7 mouse cellular contexts compared by ENCODE assay signal in genomic region chr14:30888271-30888732, GRCm38 (mm10). TPM values are rescaled to one million over a fixed set of nuclear protein-coding genes. Genes with fewer than 3 reads are reported as not detected.
DNase-seq lines count a peak whose midpoint lies in the region; TF ChIP-seq lines count a peak whose summit lies in the region.

No protein-coding gene starts in this region.

- H3K36me3 ChIP-seq in C2C12 (ENCODE audit: control insufficient read depth, insufficient read depth): no peaks in the 10 kb centered on the region
- peaks cover 37% of the 10 kb centered on the region for H3K36me3 ChIP-seq in liver, adult 2 months (ENCODE audit: control insufficient read depth, insufficient read depth, low read length)
- H3K36me3 ChIP-seq in splenic B cell, adult 2 months (ENCODE audit: control insufficient read depth, insufficient read depth, low read length, poor library complexity, severe bottlenecking): no peaks in the 10 kb centered on the region

- peak; percentile 64 for DNase-seq in 416B (ENCODE audit: low read depth)
- DNase-seq in cerebellum, postnatal 10 days: peak; percentile 49 to 59
- DNase-seq in heart, postnatal 10 days: peak; percentile 55 to 70
- peak; percentile 95 for DNase-seq in liver, adult 2 months (ENCODE audit: extremely low read depth, low read depth, low spot score)
- DNase-seq in splenic B cell, adult 2 months (ENCODE audit: low read depth, low spot score): peak; percentile 7
- DNase-seq in left cerebral cortex, adult 8-10 months (ENCODE audit: low spot score in 2 of 2): no peak

- H3K79me3 ChIP-seq in C2C12 (ENCODE audit: low read depth): no peaks in the 10 kb centered on the region

- no peaks in the 10 kb centered on the region for H3K79me2 ChIP-seq in C2C12 (ENCODE audit: control insufficient read depth, insufficient read depth)
- H3K79me2 ChIP-seq in liver, adult 2 months (ENCODE audit: control insufficient read depth, insufficient read depth, low read length): peaks cover 6% of the 10 kb centered on the region; the same call in 1 of the 2 replicates

- intact Hi-C loops in heart, postnatal 10 days (cut with DNase I): no loop called here

- peak; percentile 68; the same call in 1 of the 2 replicates for TF ChIP-seq POLR2A in liver, adult 2 months (IDR thresholded peaks at IDR 0.05; ENCODE audit: extremely low read depth, insufficient read depth, low read length)

- peak overlapping the region; percentile 93 for H3K9ac ChIP-seq in liver, adult 2 months (ENCODE audit: low read depth, low read length)

- TF ChIP-seq CTCF in C2C12 (IDR thresholded peaks at IDR 0.05; ENCODE audit: control insufficient read depth, insufficient read depth, insufficient read length): no peak
- peak; percentile 79 for TF ChIP-seq CTCF in liver, adult 2 months (IDR thresholded peaks at IDR 0.05; ENCODE audit: low read depth, low read length)

- peak overlapping the region; percentile 99 for H3K27ac ChIP-seq in liver, adult 2 months (replicated peaks; ENCODE audit: insufficient read depth, low read depth, low read length)

- WGBS in liver, adult 2 months: 3% methylated on average over 8 of the region's 9 CpGs

- no peak overlapping the region for H3ac ChIP-seq in C2C12 (ENCODE audit: control insufficient read depth, insufficient read length, low read depth)

- no peaks in the 10 kb centered on the region for H3K27me3 ChIP-seq in C2C12 (ENCODE audit: control insufficient read depth, insufficient read depth, insufficient read length)
- no peaks in the 10 kb centered on the region for H3K27me3 ChIP-seq in liver, adult 2 months (ENCODE audit: control insufficient read depth, insufficient read depth, low read length)
- H3K27me3 ChIP-seq in splenic B cell, adult 2 months (ENCODE audit: control insufficient read depth, insufficient read depth, low read length, poor library complexity, severe bottlenecking): no peaks in the 10 kb centered on the region

- H3K4me3 ChIP-seq in C2C12 (ENCODE audit: insufficient read depth, poor library complexity, severe bottlenecking): no peak overlapping the region
- peak overlapping the region; percentile 77 for H3K4me3 ChIP-seq in liver, adult 2 months (ENCODE audit: insufficient read depth, low read depth, low read length)

- H3K4me1 ChIP-seq in liver, adult 2 months (ENCODE audit: control insufficient read depth, insufficient read depth, low read length): peaks cover 18% of the 10 kb centered on the region

TF ChIP-seq in C2C12, 6 proteins besides CTCF, POLR2A, EP300 and RAD21:
- TF ChIP-seq CEBPB (IDR thresholded peaks at IDR 0.05; ENCODE audit: low read depth) (peak; percentile 26), FOSL1 (IDR thresholded peaks at IDR 0.05; ENCODE audit: insufficient read depth, low read length, poor library complexity, severe bottlenecking) (no peak)

RNA-seq across cellular contexts. Expression of gene Itih4, which starts 2.0 kb away (rescaled TPM):
- 0.11 TPM for polyA plus RNA-seq in C2C12 (2012; fragmentation: generic; extraction: Trizol)
- 1 to 10 TPM; 3.2 to 4.4 TPM for total RNA-seq in heart, postnatal 10 days (2021)
- total RNA-seq in liver, adult 2 months (2014; rRNA removed): 1,004 and 1,280 TPM in 2 replicates
- 1,016 and 1,052 TPM in 2 replicates for polyA plus RNA-seq in liver, adult 2 months (2012; rRNA removed)
- under 1 TPM in 2 of 4 experiments, not detected in 2; 0.16 to 0.35 TPM for total RNA-seq in left cerebral cortex, adult 8-10 months (2022)

RNA-seq across cellular contexts. Expression of gene Mustn1, which starts 9.3 kb away (rescaled TPM):
- 10.3 TPM for polyA plus RNA-seq in C2C12 (2012; fragmentation: generic; extraction: Trizol)
- 10 to 100 TPM; 12.7 to 13.8 TPM for total RNA-seq in heart, postnatal 10 days (2021)
- 1.0 and 2.3 TPM in 2 replicates for total RNA-seq in liver, adult 2 months (2014; rRNA removed)
- 4.1 and 4.4 TPM in 2 replicates for polyA plus RNA-seq in liver, adult 2 months (2012; rRNA removed)
- 1 to 10 TPM; 2.1 to 4.1 (median 2.2) TPM for total RNA-seq in left cerebral cortex, adult 8-10 months (2022)

RNA-seq across cellular contexts. Expression of gene Itih3, which starts 35.3 kb away (rescaled TPM):
- polyA plus RNA-seq in C2C12 (2012; fragmentation: generic; extraction: Trizol): 0.01 TPM
- total RNA-seq in heart, postnatal 10 days (2021): under 1 TPM; 0.64 to 0.89 TPM
- 603 and 791 TPM in 2 replicates for total RNA-seq in liver, adult 2 months (2014; rRNA removed)
- polyA plus RNA-seq in liver, adult 2 months (2012; rRNA removed): 335 and 492 TPM in 2 replicates
- 10 to 100 TPM; 32.1 to 49.7 (median 37.8) TPM for total RNA-seq in left cerebral cortex, adult 8-10 months (2022)

RNA-seq across cellular contexts. Expression of gene Itih1, which starts 54.8 kb away (rescaled TPM):
- not detected for polyA plus RNA-seq in C2C12 (2012; fragmentation: generic; extraction: Trizol)
- total RNA-seq in heart, postnatal 10 days (2021): not detected
- total RNA-seq in liver, adult 2 months (2014; rRNA removed): 544 and 683 TPM in 2 replicates
- 457 and 504 TPM in 2 replicates for polyA plus RNA-seq in liver, adult 2 months (2012; rRNA removed)
- not detected for total RNA-seq in left cerebral cortex, adult 8-10 months (2022)

Comparison
In these comparisons a context has a peak if more than half of its experiments do, and no peak if none do; other contexts are left out.
1. DNase-seq: peak in 416B (single experiment), cerebellum, postnatal 10 days (2 of 2), heart, postnatal 10 days (2 of 2), liver, adult 2 months (single experiment) and splenic B cell, adult 2 months (single experiment); none in left cerebral cortex, adult 8-10 months (0 of 2).
2. RNA of gene Itih4, which starts 2.0 kb away (total RNA-seq): 1,004 to 1,280 TPM in liver, adult 2 months; 3.2 to 4.4 TPM in heart, postnatal 10 days and 0.16 to 0.35 TPM in left cerebral cortex, adult 8-10 months; every median in the first group is over 100 times any median in the second.
3. RNA of gene Itih3, which starts 35.3 kb away (total RNA-seq): 603 to 791 TPM in liver, adult 2 months and 32.1 to 49.7 TPM in left cerebral cortex, adult 8-10 months; 0.64 to 0.89 TPM in heart, postnatal 10 days; every median in the first group is over 10 times any median in the second.